Mouse (Mus musculus) embryonic facial prominence, embryonic 11.5 days (tissue): ENCODE results near the gene Inpp5b. TPM values are rescaled to one million over a fixed set of nuclear protein-coding genes. Genes with fewer than 3 reads are reported as not detected.

Source experiments
- ATAC-seq: fragments of 200-750 bp; cut with Nextera tagmentation; replicated peaks from 2 replicates; pipeline ENCODE4 v1.8.0; 2017; ENCODE audit warnings: low read depth; ENCODE audit not compliant: insufficient number of reproducible peaks, low FRiP score, low TSS enrichment
- DNase-seq: peaks from one replicate; pipeline ENCODE4 v3.0.0-alpha.2; 2015; ENCODE audit warnings: low spot score
- H3K27ac ChIP-seq: fragments of 300-500 bp; sonication (generic); replicated peaks from 2 replicates; pipeline ENCODE4 v1.5.1; 2014; ENCODE audit warnings: mild to moderate bottlenecking, low read depth, low read length, control low read depth
- H3K27me3 ChIP-seq: fragments of 300-500 bp; sonication (generic); 2 replicates; pipeline ENCODE4 v1.6.1; 2014; ENCODE audit warnings: mild to moderate bottlenecking, low read length, moderate library complexity, mixed read lengths; ENCODE audit not compliant: control insufficient read depth, insufficient read depth
- H3K36me3 ChIP-seq: fragments of 300-500 bp; sonication (generic); replicated peaks from 2 replicates; pipeline ENCODE4 v1.6.1; 2014; ENCODE audit warnings: low read depth, mild to moderate bottlenecking, low read length, moderate library complexity, mixed read lengths; ENCODE audit not compliant: control insufficient read depth, insufficient read depth
- H3K4me1 ChIP-seq: fragments of 300-500 bp; sonication (generic); 2 replicates; pipeline ENCODE4 v1.6.1; 2014; ENCODE audit warnings: low read length, mixed read lengths; ENCODE audit not compliant: control insufficient read depth, insufficient read depth
- H3K4me2 ChIP-seq: fragments of 300-500 bp; sonication (generic); 2 replicates; pipeline ENCODE4 v1.6.1; 2014; ENCODE audit warnings: low read depth, mild to moderate bottlenecking, control low read depth, low read length, moderate library complexity
- H3K4me3 ChIP-seq: fragments of 300-500 bp; sonication (generic); 2 replicates; pipeline ENCODE4 v1.5.1; 2014; ENCODE audit warnings: low read depth, low read length, control low read depth
- H3K9ac ChIP-seq: fragments of 300-500 bp; sonication (generic); replicated peaks from 2 replicates; pipeline ENCODE4 v1.6.1; 2014; ENCODE audit warnings: mild to moderate bottlenecking, control low read depth, low read length
- H3K9me3 ChIP-seq: fragments of 300-500 bp; sonication (generic); replicated peaks from 2 replicates; pipeline ENCODE4 v1.6.1; 2016; ENCODE audit warnings: mild to moderate bottlenecking, low read length, inconsistent platforms, mixed read lengths; ENCODE audit not compliant: control insufficient read depth
- WGBS: fragments of 180-500 bp; shearing (Covaris S2); extraction: QIAGEN DNeasy Blood & Tissue Kit; methylation state at CpG from one replicate; pipeline ENCODE4 v1.1.7; 2014; 5-methylcytosine and 5-hydroxymethylcytosine counted together
- polyA plus RNA-seq: library from polyadenylated mRNA; unstranded; fragments of >200 nt; fragmentation: Nextera tagmentation; extraction: Ambion mirVana; gene quantifications from 2 replicates; pipeline ENCODE4 v1.2.1, GENCODE M21; 2014

Gene Inpp5b
- polyA plus RNA-seq, 1 experiment from 2014 or later: 26.2 TPM

- Histone ChIP-seq H3K4me1 (no peaks in the 10 kb centered on the region), H3K36me3 (peaks cover 2% of the 10 kb centered on the region), H3K9me3 (no peaks in the 10 kb centered on the region), H3K9ac (no peak overlapping the region), H3K4me3 (no peak overlapping the region), H3K27me3 (no peaks in the 10 kb centered on the region), H3K4me2 (no peak overlapping the region), H3K27ac (no peak overlapping the region)
- ATAC-seq: no peak
- no peak for DNase-seq
- 87% methylated on average over 7 of the region's 7 CpGs for WGBS
Measured at GRCm38 (mm10) chr4:124781361-124781760, 39.7 kb downstream of the Inpp5b start.

GRCm38 (mm10) chr4:124782395-124782794, 40.7 kb downstream of the Inpp5b start:
- Histone ChIP-seq H3K4me1 (no peaks in the 10 kb centered on the region), H3K36me3 (peaks cover 2% of the 10 kb centered on the region), H3K27me3 (no peaks in the 10 kb centered on the region), H3K4me3 (no peak overlapping the region), H3K4me2 (no peak overlapping the region), H3K9ac (no peak overlapping the region), H3K27ac (no peak overlapping the region), H3K9me3 (no peaks in the 10 kb centered on the region)
- 88% methylated on average over 8 of the region's 8 CpGs for WGBS
- no peak for DNase-seq
- ATAC-seq: no peak

GRCm38 (mm10) chr4:124783937-124784336, 42.3 kb downstream of the Inpp5b start:
- 82% methylated on average over 8 of the region's 8 CpGs for WGBS
- Histone ChIP-seq H3K4me1 (no peaks in the 10 kb centered on the region), H3K36me3 (peaks cover 2% of the 10 kb centered on the region), H3K4me3 (no peak overlapping the region), H3K9ac (no peak overlapping the region), H3K27ac (no peak overlapping the region), H3K4me2 (no peak overlapping the region), H3K9me3 (no peaks in the 10 kb centered on the region), H3K27me3 (no peaks in the 10 kb centered on the region)
- no peak for DNase-seq
- no peak for ATAC-seq

GRCm38 (mm10) chr4:124790013-124790412, 48.4 kb downstream of the Inpp5b start:
- no peak overlapping the region for H3K9ac ChIP-seq
- no peak for ATAC-seq
- no peak overlapping the region for H3K4me3 ChIP-seq
- no peaks in the 10 kb centered on the region for H3K4me1 ChIP-seq
- H3K4me2 ChIP-seq: no peak overlapping the region
- no peaks in the 10 kb centered on the region; the same call in none of the 2 replicates for H3K36me3 ChIP-seq
- H3K27me3 ChIP-seq: no peaks in the 10 kb centered on the region
- H3K27ac ChIP-seq: no peak overlapping the region
- DNase-seq: no peak
- 80% methylated on average over 4 of the region's 4 CpGs for WGBS
- H3K9me3 ChIP-seq: no peaks in the 10 kb centered on the region

GRCm38 (mm10) chr4:124792114-124792513, 50.5 kb downstream of the Inpp5b start:
- WGBS: 82% methylated on average over 8 of the region's 8 CpGs
- H3K4me1 ChIP-seq: no peaks in the 10 kb centered on the region

GRCm38 (mm10) chr4:124796141-124796540, 54.5 kb downstream of the Inpp5b start:
- Histone ChIP-seq H3K4me1 (no peaks in the 10 kb centered on the region), H3K36me3 (no peaks in the 10 kb centered on the region; the same call in 1 of the 2 replicates)

More at GRCm38 (mm10) chr4:124792114-124792513, 50.5 kb downstream of the Inpp5b start:
- Histone ChIP-seq H3K36me3 (no peaks in the 10 kb centered on the region; the same call in 1 of the 2 replicates), H3K27me3 (no peaks in the 10 kb centered on the region), H3K9ac (no peak overlapping the region), H3K4me2 (no peak overlapping the region), H3K4me3 (no peak overlapping the region), H3K9me3 (no peaks in the 10 kb centered on the region), H3K27ac (no peak overlapping the region)
- no peak for DNase-seq
- no peak for ATAC-seq

GRCm38 (mm10) chr4:124796913-124797312, 55.3 kb downstream of the Inpp5b start:
- no peak for ATAC-seq
- 94% methylated on average over 2 of the region's 2 CpGs for WGBS
- H3K36me3 ChIP-seq: no peaks in the 10 kb centered on the region

More at GRCm38 (mm10) chr4:124796141-124796540, 54.5 kb downstream of the Inpp5b start:
- WGBS: 94% methylated on average over 8 of the region's 8 CpGs
- ATAC-seq (no peak), DNase-seq (no peak)
- Histone ChIP-seq H3K9ac (no peak overlapping the region), H3K4me2 (no peak overlapping the region), H3K27me3 (no peaks in the 10 kb centered on the region), H3K4me3 (no peak overlapping the region), H3K9me3 (no peaks in the 10 kb centered on the region), H3K27ac (no peak overlapping the region)

GRCm38 (mm10) chr4:124801552-124802308, 60.1 kb downstream of the Inpp5b start, which contains the start of gene Mtf1:
Gene Mtf1 (plus strand): TSS chr4:124802104.
- Histone ChIP-seq H3K27ac (peak within 1 kb of the TSS; percentile 98), H3K36me3 (no peaks in the 10 kb centered on the region), H3K9ac (peak within 1 kb of the TSS; percentile 96), H3K4me1 (peaks cover 2% of the 10 kb centered on the region; the same call in 1 of the 2 replicates), H3K9me3 (no peaks in the 10 kb centered on the region), H3K4me2 (peak within 1 kb of the TSS; percentile 85), H3K27me3 (no peaks in the 10 kb centered on the region), H3K4me3 (peak within 1 kb of the TSS; percentile 87)
- DNase-seq (peak; percentile 95), ATAC-seq (peak; percentile 51)
- 3% methylated on average over 21 of the region's 21 CpGs for WGBS

More at GRCm38 (mm10) chr4:124796913-124797312, 55.3 kb downstream of the Inpp5b start:
- Histone ChIP-seq H3K9ac (no peak overlapping the region), H3K27me3 (no peaks in the 10 kb centered on the region), H3K4me1 (no peaks in the 10 kb centered on the region), H3K27ac (no peak overlapping the region), H3K4me3 (no peak overlapping the region), H3K9me3 (no peaks in the 10 kb centered on the region), H3K4me2 (no peak overlapping the region)
- no peak for DNase-seq
